Mouse (Mus musculus): ENCODE measurements around the gene Grhl1.

DNA sequence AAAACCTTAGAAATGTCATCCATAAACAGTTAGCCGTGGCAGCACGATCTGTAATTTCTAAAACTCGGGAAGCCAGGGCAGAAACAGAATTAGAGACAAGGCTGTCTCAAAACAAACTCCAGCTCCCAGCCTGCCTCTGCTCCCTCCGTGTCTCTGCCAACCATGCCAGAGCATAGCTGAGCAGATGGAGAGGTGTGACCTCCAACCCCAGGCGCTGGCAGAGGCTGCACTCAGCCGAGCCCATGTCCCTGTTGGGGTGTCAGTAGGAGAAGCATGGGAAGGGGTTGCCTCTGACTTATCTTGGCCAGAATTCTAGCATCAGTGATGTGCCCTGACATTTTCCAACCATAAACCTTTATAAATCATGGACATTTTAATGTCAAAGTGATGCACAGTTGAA, 40.5 kb downstream of the Grhl1 start:
- TF ChIP-seq CTCF (conservative IDR thresholded peaks at IDR 0.05; ENCODE audit: low read length), result no peak
- TF ChIP-seq POU5F1 (IDR thresholded peaks at IDR 0.05; ENCODE audit: borderline replicate concordance, low read length), result no peak
